Mouse (Mus musculus): ENCODE data around the gene 4930402H24Rik. TPM values are rescaled to one million over a fixed set of nuclear protein-coding genes. Genes with fewer than 3 reads are reported as not detected.

Gene 4930402H24Rik
- total RNA-seq, 2 experiments from 2014 or later = 71.8 to 77.5 TPM

DNA sequence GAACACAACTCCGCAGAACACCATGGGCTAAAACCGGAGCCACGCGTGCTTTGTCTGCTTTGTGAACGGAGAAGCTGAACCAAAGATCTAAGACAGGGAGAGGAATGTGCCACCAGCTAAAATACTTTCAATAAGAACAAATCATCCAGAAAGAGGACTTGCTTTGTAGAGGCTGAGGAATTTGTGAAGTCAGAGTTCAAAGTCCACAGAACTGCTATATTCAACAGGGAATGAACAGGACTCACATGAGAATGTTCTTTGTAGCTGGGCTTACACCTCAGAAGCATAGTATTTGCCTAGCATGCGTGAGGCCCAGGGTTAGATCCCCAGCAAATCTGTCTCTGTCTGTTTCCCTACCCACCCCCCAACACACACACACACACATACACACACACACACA, 145.3 kb downstream of the 4930402H24Rik start:
- intact Hi-C loops (cut with DNase I) = no loop called here
- DNase-seq (ENCODE audit: extremely low spot score in 1 of 2, low spot score in 2 of 2) = no peak

DNA sequence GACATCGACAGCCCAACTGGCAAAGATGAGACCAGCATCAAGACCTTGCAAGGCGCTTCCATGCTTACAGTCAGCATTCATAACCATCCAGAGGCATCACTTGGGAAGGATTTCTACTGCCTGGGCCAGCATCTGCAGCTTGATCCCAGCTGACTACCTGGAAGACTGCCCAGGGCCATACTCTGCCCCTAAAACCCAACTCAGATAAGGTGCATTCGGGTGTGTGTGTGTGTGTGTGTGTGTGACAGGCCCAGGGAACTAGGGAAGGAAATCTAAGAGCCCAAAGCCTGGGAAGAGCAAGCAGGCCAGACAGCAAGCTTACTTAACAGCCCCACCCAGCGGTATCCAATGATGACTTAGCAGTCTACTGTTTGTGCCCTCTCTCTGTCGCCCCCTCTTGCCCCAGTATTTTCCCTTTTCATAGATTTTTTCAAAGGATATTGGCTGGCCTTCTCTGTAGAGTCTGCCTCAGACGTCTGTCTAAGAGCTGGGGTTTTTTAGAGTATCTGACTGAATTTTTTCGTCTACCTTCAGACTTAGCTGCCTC, 151.1 kb downstream of the 4930402H24Rik start:
- DNase-seq (ENCODE audit: extremely low spot score in 1 of 2, low spot score in 2 of 2) = no peak
- intact Hi-C loops (cut with DNase I) = no loop called here

DNA sequence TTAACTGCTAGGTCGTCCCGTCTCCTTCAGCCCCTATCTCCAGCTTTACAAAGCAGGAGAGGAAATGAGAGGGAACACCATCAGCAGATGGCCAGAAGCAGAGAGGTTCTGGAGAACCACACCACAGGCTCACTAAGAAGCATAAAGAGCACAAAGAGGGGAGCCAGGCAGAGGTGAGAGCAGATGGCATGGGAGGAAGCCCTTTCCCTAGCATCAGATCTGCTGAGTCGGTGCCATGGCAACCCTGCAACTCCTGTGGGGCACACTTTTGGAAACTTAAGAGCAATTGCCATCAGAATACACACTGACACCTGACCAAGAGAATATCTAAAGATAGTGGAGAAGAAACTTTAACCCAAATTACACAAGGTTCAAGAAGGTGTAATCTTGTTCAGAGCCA, 151.6 kb downstream of the 4930402H24Rik start:
- DNase-seq (ENCODE audit: extremely low spot score in 1 of 2, low spot score in 2 of 2) = no peak
- intact Hi-C loops (cut with DNase I) = no loop called here

DNA sequence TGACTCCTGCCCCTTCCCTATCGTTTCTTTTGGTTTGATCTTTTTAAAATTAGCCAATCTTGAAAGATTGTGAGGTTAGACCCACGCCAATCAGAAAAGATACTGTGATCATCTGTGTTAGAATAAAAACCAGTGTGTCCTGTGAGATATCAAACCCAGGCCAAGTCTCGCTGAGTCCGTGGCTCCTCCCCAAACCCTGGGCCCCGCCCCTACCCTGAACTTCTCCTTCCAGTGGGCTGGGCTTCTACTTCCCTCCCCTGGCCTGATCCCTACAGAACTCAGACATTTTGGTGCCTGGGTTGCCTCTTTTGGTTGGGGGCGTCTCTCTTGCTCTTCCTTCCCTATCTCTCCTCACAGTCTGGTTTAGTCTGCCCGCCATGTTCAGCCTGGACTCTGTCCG, 155.8 kb downstream of the 4930402H24Rik start:
- intact Hi-C loops (cut with DNase I) = no loop called here

DNA sequence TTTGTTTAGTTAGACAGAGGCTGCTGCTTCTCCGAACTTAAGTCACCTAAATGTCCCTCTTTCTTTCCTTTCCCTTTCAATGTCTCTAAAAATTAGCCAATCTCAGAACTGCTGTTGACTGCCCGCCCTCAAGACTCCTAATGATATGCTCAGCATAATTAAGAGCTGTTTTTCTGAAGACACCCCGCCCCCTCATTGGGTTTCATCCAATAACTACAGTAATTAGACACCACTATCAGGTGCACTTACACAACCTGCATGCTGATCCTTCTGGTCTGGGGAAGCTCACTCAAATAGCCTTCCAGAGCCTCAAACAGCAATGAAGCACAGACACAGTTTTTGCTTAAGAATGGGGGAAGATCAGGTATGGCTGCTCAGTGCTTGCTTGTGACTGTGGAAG, 156.5 kb downstream of the 4930402H24Rik start:
- DNase-seq (ENCODE audit: extremely low spot score in 1 of 2, low spot score in 2 of 2) = no peak
- intact Hi-C loops (cut with DNase I) = no loop called here

More for the DNA sequence above, 155.8 kb downstream of the 4930402H24Rik start:
- no peak for DNase-seq (ENCODE audit: extremely low spot score in 1 of 2, low spot score in 2 of 2)

DNA sequence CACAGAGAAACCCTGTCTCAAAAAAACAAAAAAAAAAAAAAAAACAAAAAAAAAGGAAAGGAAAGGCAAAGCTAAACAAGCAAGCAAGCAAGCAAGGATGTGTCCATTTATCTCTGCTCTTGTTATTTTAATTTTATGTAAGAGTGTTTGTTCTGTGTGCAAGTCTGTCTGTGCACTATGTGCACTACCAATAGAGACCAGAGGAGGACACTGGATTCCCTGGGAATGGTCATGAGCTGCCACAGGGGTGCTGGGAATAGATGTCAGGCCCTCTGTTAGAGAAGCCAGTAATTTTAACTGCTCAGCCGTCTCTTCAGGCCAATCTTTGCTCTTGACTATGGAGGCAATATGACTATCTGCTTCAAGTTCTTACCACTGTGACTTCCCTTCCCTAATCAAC, 162.6 kb downstream of the 4930402H24Rik start:
- intact Hi-C loops (cut with DNase I) = no loop called here
- DNase-seq (ENCODE audit: extremely low spot score in 1 of 2, low spot score in 2 of 2) = no peak

DNA sequence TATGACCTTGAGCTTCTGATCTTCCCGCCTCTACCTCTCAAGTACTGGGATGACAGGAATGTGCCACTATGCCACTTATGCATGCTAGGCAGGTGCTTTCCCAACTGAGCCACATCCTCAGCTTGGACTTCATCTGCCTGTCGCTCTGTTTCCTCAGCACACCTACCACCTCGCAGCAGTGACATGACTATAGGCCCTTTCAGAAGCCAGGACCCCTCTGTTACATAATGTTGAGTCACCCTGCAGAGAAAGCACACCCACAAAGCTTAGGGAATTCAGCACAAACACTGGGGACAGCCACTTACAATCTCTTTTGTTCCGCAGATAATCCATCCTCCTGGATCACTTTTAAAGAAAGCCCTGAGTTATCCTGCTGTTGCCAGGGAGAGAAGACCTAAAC, 166.1 kb downstream of the 4930402H24Rik start:
- intact Hi-C loops (cut with DNase I) = no loop called here
- DNase-seq (ENCODE audit: extremely low spot score in 1 of 2, low spot score in 2 of 2) = no peak

DNA sequence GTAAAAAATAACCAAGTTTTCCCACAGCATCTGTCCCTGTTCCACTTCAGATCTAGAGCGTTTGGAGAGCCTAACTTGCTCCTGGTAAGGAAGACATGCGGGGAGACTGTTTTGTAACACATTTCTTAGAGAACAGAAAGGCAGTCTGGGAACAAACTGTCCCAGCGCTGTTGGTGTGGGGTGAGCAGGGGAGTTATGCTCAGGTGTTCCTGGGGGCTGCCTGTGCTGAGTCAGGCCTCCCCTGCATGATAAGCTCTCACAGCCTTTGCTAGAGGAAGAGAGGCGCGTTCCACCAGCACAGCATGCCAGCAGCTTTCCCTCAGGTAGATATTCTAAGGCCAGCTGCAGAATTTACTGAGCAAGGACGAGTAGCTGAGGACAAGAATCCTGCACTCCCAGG, 168.2 kb downstream of the 4930402H24Rik start:
- DNase-seq (ENCODE audit: extremely low spot score in 1 of 2, low spot score in 2 of 2) = no peak
- intact Hi-C loops (cut with DNase I) = no loop called here

DNA sequence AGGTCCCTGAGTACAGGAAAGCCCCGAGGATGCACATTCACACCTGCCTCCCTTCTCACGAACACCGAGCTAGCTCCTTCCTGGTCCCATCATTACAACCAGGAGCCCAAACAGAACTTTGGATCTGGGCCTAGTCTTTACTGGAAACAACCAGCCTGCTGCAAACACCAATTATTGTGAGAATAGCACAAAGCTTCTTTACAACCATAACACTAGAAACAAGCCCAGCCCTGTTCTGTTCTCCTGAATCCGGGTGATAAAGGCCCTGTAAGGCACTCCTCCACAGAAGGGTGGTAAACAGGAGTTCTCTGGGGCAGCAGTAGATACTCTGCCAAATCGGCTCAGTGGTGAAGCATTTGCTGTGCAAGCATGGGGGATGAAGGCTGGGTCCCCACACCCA, 170.9 kb downstream of the 4930402H24Rik start:
- intact Hi-C loops (cut with DNase I) = no loop called here

DNA sequence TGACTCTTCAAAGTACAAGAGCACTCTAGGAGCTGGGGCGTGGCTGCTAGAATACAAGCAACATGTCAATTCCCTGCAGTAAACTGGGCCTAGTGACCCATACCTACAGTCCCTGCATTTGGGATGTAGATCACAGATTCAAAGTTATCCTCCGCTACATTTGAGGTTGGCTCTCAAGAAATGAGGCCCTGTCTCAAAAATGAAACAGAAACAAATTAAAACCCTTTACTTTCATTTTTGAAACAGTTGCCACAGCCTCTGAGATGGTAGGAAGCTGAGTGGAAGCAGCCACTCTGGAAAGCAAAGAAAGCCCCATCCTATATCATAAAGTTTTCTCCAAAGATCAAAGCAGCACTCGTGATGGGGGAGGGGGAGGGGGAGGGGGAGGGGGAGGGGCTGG, 172.8 kb downstream of the 4930402H24Rik start:
- intact Hi-C loops (cut with DNase I) = no loop called here
- DNase-seq (ENCODE audit: extremely low spot score in 1 of 2, low spot score in 2 of 2) = no peak

More for the DNA sequence above, 170.9 kb downstream of the 4930402H24Rik start:
- DNase-seq (ENCODE audit: extremely low spot score in 1 of 2, low spot score in 2 of 2) = no peak

DNA sequence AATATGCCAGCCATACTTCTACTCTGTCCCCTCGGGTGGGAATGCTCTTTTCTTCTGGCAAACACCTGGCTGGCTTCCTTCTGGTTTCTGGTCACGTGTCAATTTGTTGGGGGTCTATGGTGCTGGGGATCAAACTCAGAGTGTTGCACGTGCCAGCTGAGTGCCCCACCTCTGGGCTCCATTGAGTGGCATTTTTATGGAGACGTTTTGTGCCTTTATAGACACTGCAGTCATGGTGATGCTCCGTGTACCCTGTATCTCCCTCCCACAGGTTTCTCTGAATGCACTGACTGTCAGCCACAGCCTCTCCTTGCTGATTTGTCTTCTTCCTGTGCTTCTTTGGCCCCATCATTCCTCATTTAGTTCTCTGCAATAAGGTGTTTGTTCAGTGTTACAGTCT, 174.4 kb downstream of the 4930402H24Rik start:
- intact Hi-C loops (cut with DNase I) = no loop called here

DNA sequence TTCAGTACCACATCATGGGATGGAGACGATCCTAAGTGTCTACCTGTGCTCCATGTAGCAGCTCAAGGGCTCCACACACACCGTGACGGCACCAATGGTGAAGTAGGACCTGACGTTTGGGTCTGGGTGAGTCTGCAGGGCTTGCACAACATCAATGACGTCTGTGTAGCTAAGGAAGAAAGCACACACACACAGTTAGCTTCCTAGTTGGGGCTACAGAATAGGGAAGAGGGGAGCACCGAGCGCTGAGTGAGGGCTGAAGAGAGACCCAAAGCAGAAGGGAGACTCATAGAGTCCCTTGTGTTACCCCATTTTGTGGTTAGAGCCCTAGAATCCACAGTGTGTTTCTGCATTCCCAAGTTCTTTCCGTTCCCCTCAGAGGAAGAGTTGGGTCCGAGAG, 175.5 kb downstream of the 4930402H24Rik start:
- DNase-seq (ENCODE audit: extremely low spot score in 1 of 2, low spot score in 2 of 2) = no peak
- intact Hi-C loops (cut with DNase I) = no loop called here

More for the DNA sequence above, 174.4 kb downstream of the 4930402H24Rik start:
- no peak for DNase-seq (ENCODE audit: extremely low spot score in 1 of 2, low spot score in 2 of 2)

DNA sequence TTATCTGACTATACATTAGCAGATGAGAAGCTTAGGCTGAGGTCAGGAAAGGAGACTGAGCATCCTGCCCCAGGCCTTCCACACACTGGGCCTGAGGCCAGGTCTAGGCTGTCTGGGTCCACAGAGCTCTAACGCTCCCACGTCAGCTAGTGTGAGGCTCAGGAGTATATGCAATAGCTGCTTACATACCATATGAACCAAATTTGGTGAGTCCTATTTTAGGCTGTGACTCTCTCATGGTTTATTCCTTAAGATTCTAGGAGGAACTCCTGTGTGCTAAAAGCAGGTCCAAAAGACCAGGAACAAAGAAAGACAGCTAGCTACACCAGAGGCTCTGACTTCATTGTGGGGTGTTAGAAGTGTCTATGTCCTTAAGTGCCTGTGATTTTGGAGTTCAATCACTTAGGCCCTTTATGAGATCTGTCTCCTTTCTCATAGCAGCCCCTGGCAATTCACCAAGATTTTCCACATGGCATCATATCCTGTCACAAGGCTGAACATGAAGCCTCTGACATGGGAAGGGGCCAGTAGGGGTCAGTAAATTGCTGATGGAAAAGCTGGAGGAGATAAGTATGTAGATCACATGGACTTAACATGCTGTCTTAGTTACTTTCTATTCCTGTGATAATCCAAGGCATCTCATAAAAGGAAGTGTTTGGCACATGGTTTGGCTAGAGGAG, 177.2 kb downstream of the 4930402H24Rik start:
- DNase-seq (ENCODE audit: extremely low spot score in 1 of 2, low spot score in 2 of 2) = no peak

DNA sequence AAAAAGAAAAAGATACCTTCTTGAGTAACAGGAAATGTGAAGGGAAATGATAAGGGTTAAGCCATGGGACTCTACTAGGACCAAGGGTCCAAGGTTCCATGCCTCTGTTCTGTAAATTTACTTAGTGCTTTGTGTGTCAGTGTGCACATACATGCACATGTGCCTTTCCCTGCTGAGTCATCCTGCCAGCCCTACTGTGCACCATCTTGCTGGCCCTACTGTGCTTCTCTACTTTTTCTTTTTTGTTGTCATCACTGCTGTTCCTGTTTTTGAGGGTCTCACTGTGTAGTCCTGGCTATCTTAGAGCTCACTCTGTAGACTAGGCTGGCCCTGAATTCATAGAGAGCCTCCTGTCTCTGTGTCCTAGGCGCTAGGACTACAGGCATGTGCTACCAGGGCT, 178.5 kb downstream of the 4930402H24Rik start:
- no peak for DNase-seq (ENCODE audit: extremely low spot score in 1 of 2, low spot score in 2 of 2)
- intact Hi-C loops (cut with DNase I) = no loop called here

More for the DNA sequence above, 177.2 kb downstream of the 4930402H24Rik start:
- intact Hi-C loops (cut with DNase I) = no loop called here

DNA sequence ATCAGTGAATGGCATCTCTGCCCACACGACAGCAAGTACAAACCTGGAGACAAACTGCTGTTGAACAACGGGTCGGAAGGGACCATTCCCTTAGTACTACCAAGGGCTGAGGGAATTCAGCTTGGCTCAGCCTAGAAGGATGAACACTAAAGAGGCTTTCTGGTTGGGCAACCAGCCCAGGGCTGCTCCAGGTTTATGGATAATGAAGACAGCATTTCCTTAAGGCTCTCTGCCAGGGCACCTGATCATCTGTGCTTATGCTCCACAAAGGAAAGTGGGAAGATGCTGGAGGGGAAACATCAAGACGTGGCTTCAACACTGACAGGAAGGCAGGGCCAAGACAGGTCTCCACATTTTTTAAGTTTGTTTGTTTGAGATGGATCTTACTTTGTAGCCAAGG, 181.8 kb downstream of the 4930402H24Rik start:
- no peak for DNase-seq (ENCODE audit: extremely low spot score in 1 of 2, low spot score in 2 of 2)
- intact Hi-C loops (cut with DNase I) = no loop called here

DNA sequence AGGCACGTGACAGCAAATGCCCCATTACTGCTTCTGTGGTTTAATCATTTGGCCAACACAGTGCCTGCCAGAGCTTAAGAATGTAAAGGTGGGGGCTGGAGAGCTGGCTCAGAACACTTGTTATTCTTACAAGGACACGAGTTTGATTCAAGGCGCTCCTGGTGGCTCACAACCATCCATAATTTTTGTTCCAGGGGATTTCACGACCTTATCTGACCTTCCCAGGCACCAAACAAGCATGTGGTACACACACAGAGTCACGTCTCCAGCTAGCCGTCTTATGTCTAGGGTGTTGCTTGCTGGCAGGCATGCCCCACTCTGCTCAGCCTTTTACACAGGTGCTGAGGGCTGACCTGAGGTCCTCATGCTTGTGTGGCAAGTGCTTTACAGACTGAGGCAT, 188.3 kb downstream of the 4930402H24Rik start:
- no peak for DNase-seq (ENCODE audit: extremely low spot score in 1 of 2, low spot score in 2 of 2)
- intact Hi-C loops (cut with DNase I) = no loop called here

DNA sequence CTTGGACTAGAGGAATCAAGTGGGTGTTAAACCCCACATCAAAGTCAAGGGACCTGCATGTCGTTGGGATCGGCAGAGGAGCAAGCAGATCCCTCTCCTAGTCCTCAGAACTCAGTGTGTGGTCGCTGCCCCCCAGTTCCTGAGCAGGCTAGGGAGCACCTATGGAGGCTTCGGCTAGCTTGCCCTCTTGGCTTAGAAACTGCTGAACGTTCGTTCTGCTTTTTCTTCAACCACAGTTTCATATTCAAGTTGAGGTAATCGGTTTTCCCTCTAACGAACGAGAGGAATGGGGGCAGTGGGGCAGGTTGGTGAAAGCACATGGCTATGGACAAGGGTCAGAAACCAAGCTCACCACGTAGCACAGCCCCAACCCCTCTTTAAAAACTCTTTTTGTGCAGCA, 199.1 kb downstream of the 4930402H24Rik start:
- DNase-seq (ENCODE audit: extremely low spot score in 1 of 2, low spot score in 2 of 2) = no peak
- intact Hi-C loops (cut with DNase I) = no loop called here

DNA sequence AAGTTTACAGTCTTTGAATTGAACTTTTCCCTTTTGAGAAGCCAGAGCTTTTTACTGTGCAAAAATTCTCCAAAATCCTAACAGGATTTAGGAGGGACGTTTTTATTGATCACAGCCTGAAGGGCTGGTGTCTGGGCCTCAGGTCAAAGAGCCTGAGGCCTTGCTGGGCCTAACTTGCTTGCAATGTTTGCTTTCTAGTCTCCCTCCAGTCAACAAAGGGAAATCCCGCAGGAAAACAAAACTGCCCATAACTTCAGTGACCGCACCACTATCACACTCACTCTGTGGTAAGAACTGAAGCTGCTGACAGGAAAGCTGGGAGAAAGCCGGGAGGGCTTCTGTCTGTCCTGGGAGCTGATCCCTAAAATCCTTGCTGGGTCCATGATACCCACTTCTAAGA, 199.6 kb downstream of the 4930402H24Rik start:
- no peak for DNase-seq (ENCODE audit: extremely low spot score in 1 of 2, low spot score in 2 of 2)
- intact Hi-C loops (cut with DNase I) = no loop called here

DNA sequence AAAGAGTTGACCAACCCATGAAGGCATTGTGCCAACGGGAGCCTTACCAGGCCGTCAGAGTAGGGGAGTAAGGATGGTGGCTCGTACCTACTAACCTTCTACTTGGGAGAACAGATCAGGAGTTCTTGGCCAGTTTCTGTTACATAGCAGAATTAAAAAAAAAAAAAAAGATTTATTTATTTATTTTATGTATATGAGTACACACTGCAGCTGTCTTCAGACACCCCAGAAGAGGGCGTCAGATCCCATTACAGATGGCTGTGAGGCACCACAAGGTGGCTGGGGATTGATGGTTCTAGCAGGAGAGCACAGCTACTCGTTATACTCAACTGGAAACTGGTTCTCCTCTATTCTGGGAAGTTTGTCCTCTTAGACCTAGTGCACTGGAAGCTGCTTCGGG, 201.0 kb downstream of the 4930402H24Rik start:
- no peak for DNase-seq (ENCODE audit: extremely low spot score in 1 of 2, low spot score in 2 of 2)
- intact Hi-C loops (cut with DNase I) = no loop called here

DNA sequence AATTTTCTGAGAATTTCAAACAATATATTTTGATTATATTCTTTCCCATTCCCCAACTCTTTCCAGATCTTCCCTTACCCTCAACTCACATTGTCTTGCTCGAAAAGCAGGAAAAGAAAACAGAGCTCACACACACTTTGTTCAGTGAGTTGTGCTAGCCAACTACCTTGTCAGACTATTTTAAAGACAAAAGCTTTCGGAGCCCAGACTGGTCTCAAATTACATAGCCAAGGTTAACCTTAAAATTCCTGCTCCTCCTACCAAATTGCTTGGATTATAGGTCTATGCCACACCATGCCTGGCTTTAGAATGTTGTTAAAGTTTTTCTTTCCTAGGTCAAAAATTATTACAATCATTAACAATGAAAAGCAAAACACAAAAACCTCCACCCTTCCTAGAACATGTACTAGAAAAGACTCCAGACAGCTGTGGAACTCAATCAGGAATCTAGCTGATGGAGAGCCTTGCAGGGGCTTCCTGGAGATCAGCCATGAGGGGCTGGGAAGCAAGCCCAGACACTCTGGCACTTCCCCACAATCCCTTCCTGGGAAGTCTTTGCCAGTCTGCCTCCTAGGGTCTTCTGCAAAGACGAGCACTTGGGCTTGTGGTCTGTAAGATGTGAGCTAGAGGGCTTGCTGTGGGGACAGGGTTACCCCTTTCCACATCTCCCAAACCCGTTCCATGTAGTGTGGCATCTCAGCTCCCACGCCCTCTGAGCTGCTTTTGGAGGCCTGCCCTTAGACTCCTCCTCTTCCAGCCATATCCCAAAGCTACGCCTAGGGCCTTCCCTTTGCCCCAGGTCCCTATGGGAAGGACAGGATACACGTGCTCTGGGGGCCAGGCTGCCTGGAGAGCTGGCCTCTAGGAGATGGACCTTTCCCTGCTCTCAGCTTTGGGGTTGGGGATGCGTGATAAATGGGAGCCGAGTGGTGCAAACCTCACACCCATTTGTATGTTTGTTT, 201.9 kb downstream of the 4930402H24Rik start:
- intact Hi-C loops (cut with DNase I) = no loop called here
- DNase-seq (ENCODE audit: extremely low spot score in 1 of 2, low spot score in 2 of 2) = no peak

All from left cerebral cortex, postnatal 10 days (tissue).